ENCODE assay signal across 15 mouse cellular contexts in genomic region chr7:125188986-125189385, GRCm38 (mm10).
"Had no signal": no experiment of that assay in that cellular context is flagged by ENCODE, and none has a peak within 500 bp of the region (broad histone marks: within the 10 kb centered on the region; RNA-seq: fewer than 3 reads in every experiment).

No protein-coding gene starts in this region.

- H3K4me1 ChIP-seq: limb, embryonic 15.5 days; liver, embryonic 12.5 days; neural tube, embryonic 12.5 days had no signal

- DNase-seq: kidney, postnatal 10 days; kidney, postnatal 4 days; lung, embryonic 14.5 days; lung, postnatal 10 days; lung, postnatal 4 days; right cerebral cortex, adult 18-20 months; right cerebral cortex, postnatal 25 days; thymus, postnatal 4 days had no signal

- H3K27me3 ChIP-seq: limb, embryonic 15.5 days; liver, embryonic 12.5 days; midbrain, embryonic 15.5 days; neural tube, embryonic 12.5 days had no signal

- H3K9ac ChIP-seq: limb, embryonic 15.5 days; liver, embryonic 12.5 days; lung, embryonic 14.5 days; midbrain, embryonic 15.5 days; neural tube, embryonic 12.5 days had no signal

- H3K27ac ChIP-seq: layer of hippocampus, adult 2 months; limb, embryonic 15.5 days; liver, embryonic 12.5 days; midbrain, embryonic 10.5 days; midbrain, embryonic 15.5 days; neural tube, embryonic 12.5 days; stomach, postnatal 0 days had no signal

- H3K4me3 ChIP-seq: layer of hippocampus, adult 2 months; limb, embryonic 15.5 days; liver, embryonic 12.5 days; midbrain, embryonic 10.5 days; midbrain, embryonic 15.5 days; neural tube, embryonic 12.5 days had no signal

- H3K4me2 ChIP-seq: limb, embryonic 15.5 days; liver, embryonic 12.5 days; lung, embryonic 14.5 days; midbrain, embryonic 15.5 days; neural tube, embryonic 12.5 days had no signal

- H3K9me3 ChIP-seq: limb, embryonic 15.5 days; liver, embryonic 12.5 days; midbrain, embryonic 10.5 days; midbrain, embryonic 15.5 days; neural tube, embryonic 12.5 days had no signal

- ATAC-seq: liver, embryonic 12.5 days; midbrain, embryonic 15.5 days had no signal

- H3K36me3 ChIP-seq: limb, embryonic 15.5 days; liver, embryonic 12.5 days; midbrain, embryonic 10.5 days; midbrain, embryonic 15.5 days; neural tube, embryonic 12.5 days had no signal
